Mouse (Mus musculus): ENCODE measurements around the gene Neurl3.

DNA sequence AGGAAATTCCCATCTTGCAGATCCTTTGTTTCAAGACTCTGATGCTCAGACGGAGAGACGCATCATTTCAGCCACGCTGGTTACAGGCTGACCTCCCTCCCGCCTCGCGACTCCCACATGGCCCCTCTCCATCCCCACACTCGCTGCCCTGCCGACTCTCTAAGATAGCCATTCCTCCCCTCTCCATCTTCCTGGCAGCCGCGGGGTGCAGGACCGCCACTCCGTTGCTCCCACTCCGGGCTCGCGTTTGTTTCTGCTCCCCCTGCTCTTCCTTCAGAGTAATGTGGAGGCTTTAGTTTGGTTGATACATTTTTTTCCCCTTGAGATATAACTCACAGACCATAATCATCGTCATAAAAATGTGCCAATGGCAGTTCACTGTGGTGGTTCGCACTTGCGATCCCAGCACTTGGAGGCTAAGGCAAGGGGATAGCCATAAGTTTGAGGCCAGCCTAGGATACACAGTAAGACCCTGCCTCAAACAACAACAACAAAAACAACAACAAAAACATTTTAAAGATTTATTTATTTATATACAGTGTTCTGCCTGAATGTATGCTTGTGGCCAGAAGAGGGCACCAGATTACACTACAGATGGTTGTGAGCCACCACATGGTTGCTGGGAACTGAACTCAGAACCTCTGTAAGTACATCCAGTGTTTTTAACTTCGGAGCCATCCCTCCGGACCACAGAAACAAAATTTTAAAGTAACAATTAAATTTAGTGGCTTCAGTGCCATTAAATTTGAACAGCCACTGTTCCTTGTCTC lies 18.4 kb downstream of the Neurl3 start:
- TF ChIP-seq GATA1 (IDR thresholded peaks at IDR 0.05; ENCODE audit: low read length): no peak
- TF ChIP-seq TAL1 (IDR thresholded peaks at IDR 0.05; ENCODE audit: low read length): no peak

Data from erythroblast, embryonic 14.5 days (primary cell).